Mouse (Mus musculus) myocyte (in vitro differentiated cells): ENCODE results near the gene S100a10. TPM values are rescaled to one million over a fixed set of nuclear protein-coding genes. Genes with fewer than 3 reads are reported as not detected.
A peak's percentile ranks its signal among the peaks of the same experiment; 100 is the strongest.

Experiments
- H3K27me3 ChIP-seq: one replicate; pipeline ENCODE4 v1.6.1; 2011; ENCODE audit not compliant: control insufficient read depth, insufficient read depth, insufficient read length
- H3K36me3 ChIP-seq: one replicate; pipeline ENCODE4 v1.6.1; 2011; ENCODE audit not compliant: control insufficient read depth, insufficient read depth
- H3K4me2 ChIP-seq: one replicate; pipeline ENCODE4 v1.6.1; 2011; ENCODE audit warnings: low read depth, control low read depth
- H3K4me3 ChIP-seq: one replicate; pipeline ENCODE4 v1.5.1; 2011; ENCODE audit warnings: mild to moderate bottlenecking, control low read depth, moderate library complexity
- H3K79me2 ChIP-seq: one replicate; pipeline ENCODE4 v1.6.1; 2011; ENCODE audit not compliant: control insufficient read depth, insufficient read depth
- H3ac ChIP-seq: one replicate; pipeline ENCODE4 v1.6.1; 2011; ENCODE audit not compliant: control insufficient read depth, insufficient read length
- CEBPB ChIP-seq: IDR thresholded peaks from 2 replicates; pipeline ENCODE4 v1.6.1; 2011; ENCODE audit warnings: mild to moderate bottlenecking, moderate library complexity; ENCODE audit not compliant: poor library complexity, insufficient read depth, severe bottlenecking
- E2F4 ChIP-seq: IDR thresholded peaks from one replicate; pipeline ENCODE4 v1.6.1; 2011; ENCODE audit warnings: mild to moderate bottlenecking, control low read depth, moderate library complexity; ENCODE audit not compliant: insufficient read depth
- MAX ChIP-seq: IDR thresholded peaks from one replicate; pipeline ENCODE4 v1.6.1; 2011; ENCODE audit warnings: low read depth, mild to moderate bottlenecking, control low read depth
- MYOD1 ChIP-seq, 3 experiments: IDR thresholded peaks; one replicate each; pipeline ENCODE4 v1.6.1; 2011; ENCODE audit warnings: control low read depth in 2 of 3, low read depth in 2 of 3, mild to moderate bottlenecking in 2 of 3, moderate library complexity in 1 of 3; ENCODE audit not compliant: insufficient read length in 2 of 3, control insufficient read depth in 1 of 3
- MYOG ChIP-seq, 3 experiments: IDR thresholded peaks; one replicate each; pipeline ENCODE4 v1.6.1; 2011; ENCODE audit warnings: control low read depth in 2 of 3, low read depth in 2 of 3, mild to moderate bottlenecking in 2 of 3; ENCODE audit not compliant: insufficient read length in 2 of 3, control insufficient read depth in 1 of 3, insufficient read depth in 1 of 3
- POLR2A ChIP-seq: IDR thresholded peaks from one replicate; pipeline ENCODE4 v1.6.1; 2011; ENCODE audit warnings: low read depth, mild to moderate bottlenecking, control low read depth, moderate library complexity; ENCODE audit not compliant: insufficient read length
- POLR2AphosphoS2 ChIP-seq: IDR thresholded peaks from one replicate; pipeline ENCODE4 v1.6.1; 2011; ENCODE audit warnings: low read depth, control low read depth; ENCODE audit not compliant: insufficient read length
- REST ChIP-seq: IDR thresholded peaks from one replicate; pipeline ENCODE4 v1.6.1; 2011; ENCODE audit warnings: mild to moderate bottlenecking, control low read depth, moderate library complexity; ENCODE audit not compliant: insufficient read depth, insufficient read length
- SRF ChIP-seq: IDR thresholded peaks from one replicate; pipeline ENCODE4 v1.6.1; 2011; ENCODE audit warnings: low read depth; ENCODE audit not compliant: control insufficient read depth, insufficient read length
- TCF12 ChIP-seq: IDR thresholded peaks from one replicate; pipeline ENCODE4 v1.6.1; 2011; ENCODE audit warnings: mild to moderate bottlenecking, control low read depth; ENCODE audit not compliant: poor library complexity, insufficient read depth, severe bottlenecking
- TCF3 ChIP-seq: IDR thresholded peaks from one replicate; pipeline ENCODE4 v1.6.1; 2011; ENCODE audit warnings: low read depth, control low read depth; ENCODE audit not compliant: insufficient read length
- USF1 ChIP-seq: IDR thresholded peaks from one replicate; pipeline ENCODE4 v1.6.1; 2011; ENCODE audit warnings: low read depth, mild to moderate bottlenecking, control low read depth, moderate library complexity
- polyA plus RNA-seq: library from polyadenylated mRNA; unstranded; fragments of >200 nt; fragmentation: generic; extraction: Trizol; gene quantifications from one replicate; pipeline ENCODE4 v1.2.1, GENCODE M21; 2012; ENCODE audit warnings: missing spikeins

Gene S100a10
- polyA plus RNA-seq, 1 experiment: 788 TPM

GRCm38 (mm10) chr3:93556599-93556998, 1.7 kb downstream of the S100a10 start:
- TF ChIP-seq REST (no peak), SRF (no peak), MYOG (IDR thresholded peaks at IDR 0.05; ENCODE audit: control insufficient read depth in 1 of 3, insufficient read depth in 1 of 3, insufficient read length in 2 of 3, low read depth in 2 of 3) (no peak), TCF3 (no peak), MAX (no peak)
- H3K27me3 ChIP-seq: no peaks in the 10 kb centered on the region
- H3K4me3 ChIP-seq: peak overlapping the region; percentile 88

DNA sequence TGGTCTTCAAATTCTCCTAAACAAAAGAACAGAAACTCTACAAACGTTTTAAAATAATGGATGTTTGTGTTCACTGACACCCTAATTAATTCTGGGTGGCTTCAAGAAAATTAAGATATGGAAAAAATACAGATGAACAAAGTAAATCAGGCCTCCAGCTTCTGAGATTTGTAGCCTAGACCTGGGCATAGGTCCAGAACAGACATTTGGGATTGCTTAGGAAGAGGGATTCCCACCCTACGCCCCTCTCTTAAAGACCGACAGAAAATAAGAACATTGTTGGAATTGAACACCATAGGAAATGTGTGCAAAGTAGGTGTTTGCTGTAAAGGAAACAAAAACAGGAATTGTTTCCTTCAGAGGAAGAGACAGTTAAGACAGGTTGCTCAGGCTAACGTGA, 2.6 kb downstream of the S100a10 start:
- Histone ChIP-seq H3K36me3 (peaks cover 41% of the 10 kb centered on the region), H3K4me3 (peak overlapping the region; percentile 88), H3K79me2 (peaks cover 63% of the 10 kb centered on the region), H3K4me2 (peak overlapping the region; percentile 96), H3K27me3 (no peaks in the 10 kb centered on the region), H3ac (no peak overlapping the region)
- no peak for TF ChIP-seq E2F4
- TF ChIP-seq POLR2A: no peak
- TF ChIP-seq REST: no peak
- no peak for TF ChIP-seq TCF3
- TF ChIP-seq MAX: no peak
- no peak for TF ChIP-seq MYOD1 (IDR thresholded peaks at IDR 0.05; ENCODE audit: control insufficient read depth in 1 of 3, insufficient read length in 2 of 3, low read depth in 2 of 3)
- no peak for TF ChIP-seq TCF12
- no peak for TF ChIP-seq SRF
- no peak for TF ChIP-seq POLR2AphosphoS2
- no peak for TF ChIP-seq USF1
- TF ChIP-seq MYOG (IDR thresholded peaks at IDR 0.05; ENCODE audit: control insufficient read depth in 1 of 3, insufficient read depth in 1 of 3, insufficient read length in 2 of 3, low read depth in 2 of 3): no peak

More at GRCm38 (mm10) chr3:93556599-93556998, 1.7 kb downstream of the S100a10 start:
- Histone ChIP-seq H3K79me2 (peaks cover 56% of the 10 kb centered on the region), H3ac (no peak overlapping the region), H3K4me2 (peak overlapping the region; percentile 96), H3K36me3 (peaks cover 33% of the 10 kb centered on the region)

- Histone ChIP-seq H3K79me2 (peaks cover 77% of the 10 kb centered on the region), H3ac (no peak overlapping the region), H3K4me2 (peak overlapping the region; percentile 96), H3K4me3 (no peak overlapping the region), H3K36me3 (peaks cover 66% of the 10 kb centered on the region), H3K27me3 (no peaks in the 10 kb centered on the region)
- TF ChIP-seq REST (no peak), SRF (no peak), POLR2AphosphoS2 (peak; percentile 20)
Observed at GRCm38 (mm10) chr3:93559961-93560360, 5.1 kb downstream of the S100a10 start.

- peaks cover 77% of the 10 kb centered on the region for H3K36me3 ChIP-seq
- H3K27me3 ChIP-seq: no peaks in the 10 kb centered on the region
- no peak overlapping the region for H3ac ChIP-seq
- peaks cover 62% of the 10 kb centered on the region for H3K79me2 ChIP-seq
- TF ChIP-seq USF1 (no peak), MYOG (IDR thresholded peaks at IDR 0.05; ENCODE audit: control insufficient read depth in 1 of 3, insufficient read depth in 1 of 3, insufficient read length in 2 of 3, low read depth in 2 of 3) (no peak), REST (no peak), POLR2A (no peak), MAX (no peak), TCF12 (no peak), SRF (no peak), CEBPB (no peak), POLR2AphosphoS2 (peak; percentile 50), MYOD1 (IDR thresholded peaks at IDR 0.05; ENCODE audit: control insufficient read depth in 1 of 3, insufficient read length in 2 of 3, low read depth in 2 of 3) (peak in 1 of 3 experiments; percentile 16), TCF3 (no peak)
- no peak overlapping the region for H3K4me3 ChIP-seq
- peak overlapping the region; percentile 37 for H3K4me2 ChIP-seq
Observed at GRCm38 (mm10) chr3:93562372-93562771, 7.5 kb downstream of the S100a10 start.

GRCm38 (mm10) chr3:93563216-93563615, 8.3 kb downstream of the S100a10 start:
- H3ac ChIP-seq: no peak overlapping the region
- H3K36me3 ChIP-seq: peaks cover 77% of the 10 kb centered on the region
- H3K27me3 ChIP-seq: no peaks in the 10 kb centered on the region
- no peak overlapping the region for H3K4me3 ChIP-seq
- peaks cover 54% of the 10 kb centered on the region for H3K79me2 ChIP-seq
- no peak for TF ChIP-seq REST
- TF ChIP-seq MYOG (IDR thresholded peaks at IDR 0.05; ENCODE audit: control insufficient read depth in 1 of 3, insufficient read depth in 1 of 3, insufficient read length in 2 of 3, low read depth in 2 of 3): no peak
- no peak for TF ChIP-seq SRF
- no peak for TF ChIP-seq TCF3
- TF ChIP-seq CEBPB: no peak
- no peak for TF ChIP-seq E2F4
- no peak for TF ChIP-seq MAX
- no peak for TF ChIP-seq POLR2A
- TF ChIP-seq TCF12: no peak
- no peak for TF ChIP-seq POLR2AphosphoS2
- TF ChIP-seq USF1: no peak
- TF ChIP-seq MYOD1 (IDR thresholded peaks at IDR 0.05; ENCODE audit: control insufficient read depth in 1 of 3, insufficient read length in 2 of 3, low read depth in 2 of 3): no peak
- H3K4me2 ChIP-seq: no peak overlapping the region
